Mouse (Mus musculus) frontal cortex, postnatal 14 days (tissue): ENCODE data around the gene Galnt9.
A peak's percentile ranks its signal among the peaks of the same experiment; 100 is the strongest.

ENCODE experiments used
- DNase-seq, 2 experiments: peaks; one replicate each; pipeline ENCODE4 v3.0.0; 2022; ENCODE audit warnings: low spot score in 2 of 2

The Galnt9 gene

DNA sequence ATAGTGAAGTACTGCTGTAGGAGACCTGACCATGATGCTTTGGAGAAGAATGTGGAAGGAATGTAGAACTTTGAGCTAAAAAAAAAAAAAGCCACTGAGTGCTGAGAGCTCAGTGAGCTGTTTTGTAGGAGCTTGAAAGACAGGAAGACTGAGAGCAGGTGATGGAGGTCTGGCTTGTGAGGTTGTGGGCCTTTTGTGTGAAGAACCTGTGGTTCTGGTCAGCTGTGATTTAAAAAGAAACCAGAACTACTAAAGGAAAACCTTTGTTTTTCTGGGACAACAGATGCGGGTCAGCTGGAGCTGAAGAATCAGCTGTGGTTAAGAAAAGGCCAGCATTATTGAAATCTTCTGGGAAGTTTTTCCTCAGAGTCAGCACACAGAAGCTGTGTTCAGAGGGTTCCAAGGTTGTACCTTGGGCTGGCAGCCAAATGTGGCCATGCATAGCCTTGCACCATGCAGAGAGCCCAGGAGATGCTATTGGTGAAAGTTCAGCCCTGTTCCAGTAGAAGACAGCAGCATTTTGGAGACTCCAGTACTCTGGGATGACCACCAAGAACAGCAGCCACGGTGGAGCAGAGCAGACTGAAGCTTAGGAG, 85.5 kb downstream of the Galnt9 start:
- DNase-seq: no peak

GRCm38 (mm10) chr5:110635951-110636707, 92.0 kb downstream of the Galnt9 start:
- no peak for DNase-seq

- no peak for DNase-seq
Measured at GRCm38 (mm10) chr5:110638306-110639074, 94.3 kb downstream of the Galnt9 start.

DNA sequence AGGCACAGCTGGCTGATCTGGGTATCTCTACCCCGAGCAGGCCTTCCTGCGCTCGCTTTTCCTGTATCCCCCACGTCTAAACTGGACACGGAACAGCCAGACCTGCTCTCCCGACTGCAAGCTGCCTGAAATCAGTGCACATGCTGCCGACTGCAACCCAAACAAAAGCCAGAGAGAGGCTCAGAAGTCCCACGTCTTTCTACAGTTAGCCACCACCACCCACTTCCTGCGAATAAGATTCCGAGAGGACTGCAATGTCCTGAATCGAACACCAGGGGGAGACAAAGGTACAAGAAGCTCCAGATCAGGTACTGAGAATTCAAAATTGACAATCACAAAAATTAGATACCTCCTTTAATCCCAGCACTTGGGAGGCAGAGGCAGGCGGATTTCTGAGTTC, 95.3 kb downstream of the Galnt9 start:
- DNase-seq: peak; percentile 68 to 82

DNA sequence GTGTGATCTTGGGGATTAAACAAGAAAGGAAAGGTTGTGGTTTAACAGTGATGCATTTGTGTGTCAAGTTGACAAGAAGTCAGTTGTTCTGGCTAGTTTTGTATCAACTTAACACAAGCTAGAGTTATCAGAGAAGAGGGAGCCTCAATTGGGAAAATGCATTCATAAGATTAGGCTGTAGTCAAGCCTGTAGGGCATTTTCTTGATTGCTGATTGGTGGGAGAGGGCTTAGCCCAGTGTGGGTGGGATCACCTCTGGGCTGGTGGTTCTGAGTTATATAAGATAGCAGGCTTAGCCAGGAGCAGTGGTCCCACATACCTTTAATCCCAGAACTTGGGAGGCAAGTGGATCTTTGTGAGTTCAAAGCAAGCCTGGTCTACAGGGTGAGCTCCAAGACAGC, 102.2 kb downstream of the Galnt9 start:
- no peak for DNase-seq

GRCm38 (mm10) chr5:110652719-110653648, 108.8 kb downstream of the Galnt9 start, which contains the start of the genes Noc4l and Ddx51:
TSS of gene Noc4l (minus strand) at chr5:110653417.
TSS of gene Ddx51 (plus strand) at chr5:110653451.
- DNase-seq: peak; percentile 84 to 96

DNA sequence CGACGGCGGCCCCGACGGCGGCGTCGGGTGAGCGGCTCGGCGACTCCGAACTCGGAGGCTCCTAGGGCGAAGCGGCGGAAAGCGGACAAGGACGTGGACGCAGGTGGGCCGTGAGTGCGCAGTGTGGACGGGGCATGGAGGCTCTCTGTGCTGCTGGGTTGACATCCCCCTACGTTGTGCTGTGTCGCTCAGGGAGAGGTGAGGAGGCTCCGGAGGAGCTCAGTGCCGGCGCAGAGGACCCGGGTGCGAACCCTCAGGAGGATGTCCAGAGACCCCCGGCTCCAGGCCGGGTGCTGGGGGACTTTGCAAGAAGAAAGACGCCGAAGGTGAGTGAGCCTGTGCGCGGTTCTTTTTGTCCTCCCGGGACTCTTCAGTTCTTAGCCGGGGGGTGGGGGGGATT, 109.5 kb downstream of the Galnt9 start:
- no peak for DNase-seq

- DNase-seq: no peak
Measured at GRCm38 (mm10) chr5:110659682-110660081, 115.5 kb downstream of the Galnt9 start.

DNA sequence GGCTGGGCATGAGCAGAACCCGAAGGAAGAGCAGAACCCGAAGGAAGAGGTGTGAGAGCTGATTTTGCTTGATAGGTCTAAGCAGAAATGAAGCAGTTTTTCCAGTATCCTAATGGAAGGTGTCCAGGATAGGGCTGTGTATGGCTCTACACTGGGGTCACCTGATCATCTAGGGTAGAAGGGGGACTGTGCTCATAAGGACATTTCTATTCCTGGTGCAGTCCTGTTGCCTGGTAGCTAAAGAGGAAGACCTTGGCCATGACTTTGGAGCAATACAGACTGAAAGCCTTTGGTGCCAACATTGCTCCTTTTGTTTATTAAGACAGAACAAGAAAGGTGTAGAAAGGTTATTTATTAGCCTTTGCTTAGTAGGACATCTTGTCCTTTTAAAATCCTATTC, 119.9 kb downstream of the Galnt9 start:
- DNase-seq: no peak

DNA sequence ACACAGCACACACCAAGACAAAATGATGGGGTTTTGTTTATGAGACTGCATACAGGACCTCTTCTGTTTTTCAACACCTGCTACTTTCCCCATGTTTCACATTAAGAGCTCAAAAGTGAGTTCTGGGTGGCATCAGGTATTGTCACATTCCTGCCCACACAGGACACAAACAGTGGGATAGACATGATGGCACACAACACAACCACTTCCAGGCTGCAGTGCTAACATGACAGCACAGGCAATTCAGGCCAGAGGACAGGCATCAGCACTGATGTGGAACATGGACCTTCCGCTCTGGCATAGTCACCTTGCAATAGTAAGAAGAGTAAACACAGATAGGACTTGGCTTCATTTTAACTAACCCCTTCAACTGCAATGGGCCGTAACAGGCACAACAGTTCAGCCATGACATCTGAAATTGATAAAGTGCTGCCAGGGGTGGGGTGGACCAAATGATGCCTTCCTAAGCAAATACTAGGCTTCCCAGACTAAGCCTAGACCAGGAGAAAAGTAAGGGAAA, 120.7 kb downstream of the Galnt9 start:
- DNase-seq: no peak

- DNase-seq: no peak
Measured at GRCm38 (mm10) chr5:110665486-110666121, 121.4 kb downstream of the Galnt9 start.
